Mouse (Mus musculus): ENCODE results near the gene Ugt2b5. TPM values are rescaled to one million over a fixed set of nuclear protein-coding genes. Genes with fewer than 3 reads are reported as not detected.

Gene Ugt2b5
- polyA plus RNA-seq (2014; fragmentation: Illumina TruSeq; extraction: RNeasy Lipid Tissue Mini Kit (QIAGEN cat#74804)), result not detected

DNA sequence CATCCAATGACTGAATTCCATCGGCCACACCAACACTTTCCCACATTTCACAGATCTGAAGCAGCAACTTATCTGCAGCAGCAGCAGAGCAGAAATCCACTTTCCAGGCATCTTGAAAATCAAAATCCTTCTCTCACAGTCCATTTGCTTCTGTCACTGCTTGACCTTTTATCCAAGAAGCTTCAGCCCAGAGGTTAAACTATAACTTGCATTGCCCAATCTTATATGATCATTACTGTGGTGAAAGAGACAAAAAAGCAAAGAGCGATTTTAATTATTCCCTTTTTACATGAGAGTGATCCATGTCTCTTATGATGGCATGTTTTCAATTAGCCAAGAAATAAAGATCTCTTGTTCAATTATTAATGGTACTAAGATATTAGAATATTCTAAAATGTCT is at the start of gene Ugt2b5:
TSS of gene Ugt2b5 (minus strand) at position 123 of the 400 bp plus-strand sequence.

DNA sequence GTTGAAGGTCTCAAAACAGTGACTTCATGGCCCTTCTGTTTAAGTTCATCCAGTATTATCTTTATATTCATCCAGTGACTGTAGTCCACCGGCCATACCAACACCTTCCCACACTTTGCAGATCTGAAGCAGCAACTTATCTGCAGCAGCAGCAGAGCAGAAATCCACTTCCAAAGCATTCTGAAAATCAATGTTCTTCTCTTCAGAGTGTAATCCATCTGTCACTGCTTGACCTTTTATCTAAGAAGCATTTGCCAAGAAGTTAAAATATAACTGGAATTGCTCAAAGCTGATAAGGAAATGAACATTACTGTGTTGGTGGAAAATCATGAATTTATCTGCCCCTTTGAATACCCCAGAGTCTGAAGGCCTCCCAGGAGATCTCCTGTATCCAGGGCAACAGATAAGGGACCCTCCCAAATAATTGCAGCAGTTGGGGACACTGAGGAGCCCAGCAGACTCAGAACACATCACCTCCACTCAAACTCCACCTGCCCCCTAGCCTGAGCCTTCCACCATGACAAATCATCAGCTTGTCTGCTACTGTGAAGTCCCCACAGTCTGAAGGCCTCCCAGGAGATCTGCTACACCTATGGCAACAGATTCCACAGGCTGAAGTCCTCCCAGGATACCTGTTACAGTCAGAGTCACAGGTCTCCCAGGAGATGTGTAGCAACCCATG is 47.6 kb downstream of the Ugt2b5 start, which contains the start of gene Ugt2b36:
TSS of gene Ugt2b36 (minus strand) at position 210 of the 682 bp plus-strand sequence.

Other genes starting within 250 kb of the Ugt2b5 start
- 0.20 TPM for gene Ugt2b34, start 233.4 kb downstream of the Ugt2b5 start, polyA plus RNA-seq (2014; fragmentation: Illumina TruSeq; extraction: RNeasy Lipid Tissue Mini Kit (QIAGEN cat#74804))
- not detected for gene Ugt2b1, start 213.8 kb downstream of the Ugt2b5 start, polyA plus RNA-seq (2014; fragmentation: Illumina TruSeq; extraction: RNeasy Lipid Tissue Mini Kit (QIAGEN cat#74804))
- 0.20 TPM for gene Ugt2b35, start 139.5 kb downstream of the Ugt2b5 start, polyA plus RNA-seq (2014; fragmentation: Illumina TruSeq; extraction: RNeasy Lipid Tissue Mini Kit (QIAGEN cat#74804))
- not detected for gene Ugt2b36, start 47.8 kb downstream of the Ugt2b5 start, polyA plus RNA-seq (2014; fragmentation: Illumina TruSeq; extraction: RNeasy Lipid Tissue Mini Kit (QIAGEN cat#74804))
- not detected for gene Ugt2b37, start 114.5 kb upstream of the Ugt2b5 start, polyA plus RNA-seq (2014; fragmentation: Illumina TruSeq; extraction: RNeasy Lipid Tissue Mini Kit (QIAGEN cat#74804))
- not detected for gene Ugt2a3, start 196.9 kb upstream of the Ugt2b5 start, polyA plus RNA-seq (2014; fragmentation: Illumina TruSeq; extraction: RNeasy Lipid Tissue Mini Kit (QIAGEN cat#74804))